Mouse (Mus musculus) heart, postnatal 0 days (tissue): ENCODE results near the gene Ifitm6. TPM values are rescaled to one million over a fixed set of nuclear protein-coding genes. Genes with fewer than 3 reads are reported as not detected.
"Not testable (repeated sequence)": the region's sequence is repeated elsewhere in the genome, so short reads cannot be mapped to it uniquely, and the experiment has no call there.

Experiments
- ATAC-seq: fragments of 200-750 bp; cut with Nextera tagmentation; 2 replicates; pipeline ENCODE4 v1.8.0; 2017; ENCODE audit warnings: low read depth, moderate number of reproducible peaks, moderate library complexity; ENCODE audit not compliant: insufficient read depth
- DNase-seq: peaks from one replicate; pipeline ENCODE4 v3.0.0-alpha.2; 2016; ENCODE audit warnings: low spot score
- H3K27ac ChIP-seq: fragments of 300-500 bp; sonication (generic); 2 replicates; pipeline ENCODE4 v1.5.1; 2014; ENCODE audit warnings: low read depth, mild to moderate bottlenecking
- H3K27me3 ChIP-seq: fragments of 300-500 bp; sonication (generic); 2 replicates; pipeline ENCODE4 v1.6.1; 2014; ENCODE audit warnings: low read length, mixed read lengths; ENCODE audit not compliant: control insufficient read depth, insufficient read depth
- H3K36me3 ChIP-seq: fragments of 300-500 bp; sonication (generic); replicated peaks from 2 replicates; pipeline ENCODE4 v1.6.1; 2014; ENCODE audit warnings: low read length, mixed read lengths; ENCODE audit not compliant: control insufficient read depth, insufficient read depth
- H3K4me1 ChIP-seq: fragments of 300-500 bp; sonication (generic); 2 replicates; pipeline ENCODE4 v1.6.1; 2014; ENCODE audit warnings: antibody characterized with exemption; ENCODE audit not compliant: control insufficient read depth, insufficient read depth
- H3K4me2 ChIP-seq: fragments of 300-500 bp; sonication (generic); 2 replicates; pipeline ENCODE4 v1.6.1; 2014; ENCODE audit warnings: low read depth, mild to moderate bottlenecking, low read length, moderate library complexity
- H3K4me3 ChIP-seq: fragments of 300-500 bp; sonication (generic); 2 replicates; pipeline ENCODE4 v1.5.1; 2014; ENCODE audit warnings: low read depth, low read length
- H3K9ac ChIP-seq: fragments of 300-500 bp; sonication (generic); replicated peaks from 2 replicates; pipeline ENCODE4 v1.6.1; 2014; ENCODE audit warnings: low read depth, low read length, mixed read lengths
- H3K9me3 ChIP-seq: fragments of 300-500 bp; sonication (generic); replicated peaks from 2 replicates; pipeline ENCODE4 v1.6.1; 2016; ENCODE audit warnings: low read length; ENCODE audit not compliant: control insufficient read depth
- CTCF ChIP-seq: IDR thresholded peaks from 2 replicates; pipeline ENCODE4 v1.5.1; 2016; ENCODE audit warnings: antibody characterized with exemption, control low read depth, low read depth
- EP300 ChIP-seq: IDR thresholded peaks from 2 replicates; pipeline ENCODE4 v1.6.1; 2016; ENCODE audit warnings: antibody characterized with exemption, low read depth
- WGBS: fragments of 180-500 bp; shearing (Covaris S2); extraction: QIAGEN DNeasy Blood & Tissue Kit; methylation state at CpG from one replicate; pipeline ENCODE4 v1.1.7; 2014; 5-methylcytosine and 5-hydroxymethylcytosine counted together
- polyA plus RNA-seq: library from polyadenylated mRNA; unstranded; fragments of >200 nt; fragmentation: Nextera tagmentation; extraction: Ambion mirVana; gene quantifications from 2 replicates; pipeline ENCODE4 v1.2.1, GENCODE M21; 2015
- total RNA-seq: library from RNA; depleted of rRNA; stranded (reverse); fragments of >200 nt; gene quantifications from 2 replicates; pipeline ENCODE4 v1.2.3, GENCODE M21; 2014; ENCODE audit warnings: low replicate concordance

Ifitm6 gene
- total and polyA plus RNA-seq, 2 experiments from 2014 or later: 0.30 TPM; not detected in 1

DNA sequence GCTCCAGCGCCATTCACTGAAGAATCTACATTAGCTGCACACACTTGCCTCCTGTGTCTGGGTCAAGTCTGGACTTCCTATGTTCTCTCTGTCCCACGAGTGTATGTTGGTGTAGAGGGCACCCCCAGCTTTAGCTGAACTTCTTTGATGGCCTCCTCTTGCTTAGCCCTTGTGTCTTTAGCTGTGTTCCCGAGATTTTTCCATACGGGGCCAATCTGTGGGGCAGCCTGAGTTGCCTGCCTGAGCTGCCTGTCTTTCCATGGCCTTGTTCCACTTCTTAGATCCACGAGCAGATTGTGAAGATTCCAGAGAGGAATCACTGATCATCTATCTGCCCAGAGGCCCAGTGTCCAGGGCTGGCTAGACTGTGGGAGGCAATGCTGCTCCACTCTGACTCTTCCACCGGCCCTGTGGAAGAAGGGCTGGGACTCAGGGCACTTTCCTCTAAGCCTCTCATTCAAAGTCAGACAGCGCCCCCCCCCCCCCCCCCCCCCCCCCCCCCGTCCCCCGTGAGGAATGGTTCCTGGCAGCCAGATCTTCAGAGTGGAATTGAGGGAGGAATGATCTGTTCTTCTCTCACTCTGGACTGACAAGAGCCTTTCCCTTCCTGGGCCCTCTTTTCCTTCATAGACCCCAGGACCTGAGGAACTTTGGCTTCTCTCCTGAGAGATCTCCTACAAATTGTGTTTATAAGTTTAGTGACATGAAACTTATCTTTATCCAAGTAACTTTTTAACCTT is 23.3 kb upstream of the Ifitm6 start:
- no peak for DNase-seq
- Histone ChIP-seq H3K27ac (peak overlapping the region; percentile 80), H3K4me1 (0 out of 2 replicates have a peak, but pooled peaks cover 6% of the 10 kb centered on the region), H3K36me3 (no peaks in the 10 kb centered on the region), H3K4me2 (no peak overlapping the region), H3K27me3 (no peaks in the 10 kb centered on the region), H3K9me3 (no peaks in the 10 kb centered on the region), H3K4me3 (no peak overlapping the region), H3K9ac (peak overlapping the region; percentile 25; the same call in 1 of the 2 replicates)
- 38% methylated on average over 6 of the region's 9 CpGs for WGBS
- ATAC-seq: no peak; the same call in 1 of the 2 replicates
- TF ChIP-seq CTCF (no peak), EP300 (no peak)

DNA sequence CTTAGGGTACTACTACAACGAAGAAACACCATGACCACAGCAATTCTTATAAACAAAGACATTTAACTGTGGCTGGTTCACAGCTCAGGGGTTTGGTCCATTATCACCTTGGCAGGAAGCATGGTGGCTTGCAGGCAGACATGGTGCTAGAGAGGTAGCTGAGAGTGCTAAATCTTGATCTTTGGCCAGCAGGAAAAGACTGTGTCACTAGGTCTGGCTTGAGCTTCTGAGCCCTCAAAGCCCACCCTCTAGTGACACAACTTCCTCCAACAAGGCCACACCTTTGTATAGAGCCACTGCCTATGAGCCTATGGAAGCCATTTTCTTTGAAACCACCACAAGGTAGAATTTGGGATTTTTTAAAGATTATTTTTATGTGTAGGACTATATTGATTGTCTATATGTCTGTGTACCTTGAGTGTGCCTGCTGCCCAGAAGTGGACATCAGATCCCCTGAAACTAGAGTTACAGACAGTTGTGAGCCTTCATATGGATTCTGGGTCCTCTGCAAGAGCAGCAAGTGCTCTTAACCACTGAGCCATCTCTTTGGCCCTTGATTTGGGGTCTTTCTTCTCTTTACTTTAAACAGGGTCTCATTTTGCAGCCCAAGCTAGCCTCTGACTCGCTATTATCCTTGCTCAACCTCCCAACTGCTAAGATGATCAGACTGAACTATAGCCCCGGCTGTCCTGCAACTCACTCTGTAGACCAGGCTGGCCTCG is 21.8 kb upstream of the Ifitm6 start:
- Histone ChIP-seq H3K4me2 (no peak overlapping the region), H3K27me3 (no peaks in the 10 kb centered on the region), H3K4me1 (0 out of 2 replicates have a peak, but pooled peaks cover 6% of the 10 kb centered on the region), H3K9me3 (no peaks in the 10 kb centered on the region), H3K36me3 (no peaks in the 10 kb centered on the region), H3K4me3 (no peak overlapping the region), H3K9ac (no peak overlapping the region), H3K27ac (no peak overlapping the region)
- ATAC-seq: no peak
- DNase-seq: no peak
- TF ChIP-seq CTCF (no peak), EP300 (no peak)
- WGBS: 83% methylated on average over 4 of the region's 4 CpGs

DNA sequence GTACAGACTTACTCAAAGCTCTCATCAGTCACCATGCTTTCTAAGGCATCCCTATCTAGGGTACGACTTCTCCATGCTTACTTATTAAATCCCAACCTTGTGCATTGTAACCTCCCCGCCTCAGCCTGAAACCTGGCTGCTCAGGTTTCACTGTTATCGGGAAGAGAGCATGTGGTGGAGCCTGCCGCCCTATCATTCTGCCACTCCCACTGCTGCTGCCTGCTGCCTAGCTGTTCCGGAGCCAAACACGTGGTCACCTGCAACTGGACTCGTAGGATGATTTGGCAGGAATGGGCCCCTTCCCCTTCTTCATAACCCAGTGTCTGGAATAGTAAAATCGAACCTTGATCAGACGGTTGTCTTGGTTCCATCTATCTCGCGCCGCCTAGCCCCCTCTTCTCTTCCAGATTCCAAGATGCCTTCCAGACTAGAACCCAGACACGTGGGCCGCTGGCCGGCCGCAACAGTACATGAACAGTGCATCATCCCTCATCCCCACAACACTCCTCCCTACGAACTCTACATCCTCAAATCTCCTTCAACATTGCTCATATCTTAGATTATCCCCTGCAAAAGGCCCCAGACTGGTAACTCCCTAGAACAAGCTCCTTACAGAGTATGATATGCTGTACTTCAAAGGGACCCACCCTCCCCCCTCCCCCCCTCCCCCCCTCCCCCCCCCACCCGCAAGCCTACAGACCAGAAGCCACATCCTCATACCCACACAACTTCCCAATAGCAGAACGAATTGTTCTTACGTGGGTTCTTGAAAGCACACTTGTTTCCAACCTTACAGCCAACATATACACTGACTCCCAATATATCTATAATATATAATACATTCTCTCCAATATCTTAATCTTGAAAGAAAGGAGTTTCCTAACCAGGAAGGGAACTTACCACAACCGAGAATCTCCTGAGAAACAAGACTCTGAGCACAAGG is 20.6 kb upstream of the Ifitm6 start:
- Histone ChIP-seq H3K36me3 (no peaks in the 10 kb centered on the region), H3K4me2 (no peak overlapping the region), H3K9ac (no peak overlapping the region), H3K27me3 (no peaks in the 10 kb centered on the region), H3K9me3 (no peaks in the 10 kb centered on the region), H3K4me1 (0 out of 2 replicates have a peak, but pooled peaks cover 6% of the 10 kb centered on the region), H3K4me3 (no peak overlapping the region), H3K27ac (no peak overlapping the region)
- no peak for TF ChIP-seq EP300
- no peak for TF ChIP-seq CTCF
- DNase-seq: no peak
- ATAC-seq: no peak
- 55% methylated on average over 20 of the region's 21 CpGs for WGBS

DNA sequence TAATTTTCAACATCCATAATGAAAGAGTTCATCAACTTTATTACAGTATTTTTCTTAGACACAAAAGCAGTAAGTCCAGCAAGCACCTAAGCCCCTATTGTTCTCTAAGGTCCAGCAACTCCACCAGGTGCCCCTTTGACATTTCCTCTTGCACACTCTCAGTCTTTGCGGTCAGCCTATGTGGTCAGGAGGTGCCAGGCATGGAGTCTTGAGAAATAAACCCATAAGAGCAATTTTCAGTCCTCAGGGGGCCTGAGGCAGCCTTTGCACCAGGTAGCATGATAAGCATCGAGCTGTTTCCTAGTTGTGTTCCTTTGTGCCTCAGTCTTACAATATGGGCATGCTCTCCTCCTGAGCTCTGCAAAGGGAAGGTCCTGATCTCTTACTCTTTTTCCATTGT is 18.9 kb upstream of the Ifitm6 start:
- H3K4me1 ChIP-seq, H3K9me3 ChIP-seq, H3K36me3 ChIP-seq, H3K4me3 ChIP-seq, H3K27me3 ChIP-seq, ATAC-seq, H3K9ac ChIP-seq, H3K27ac ChIP-seq, DNase-seq, H3K4me2 ChIP-seq: not testable (repeated sequence)
- WGBS: 89% methylated on average over 1 of the region's 2 CpGs

DNA sequence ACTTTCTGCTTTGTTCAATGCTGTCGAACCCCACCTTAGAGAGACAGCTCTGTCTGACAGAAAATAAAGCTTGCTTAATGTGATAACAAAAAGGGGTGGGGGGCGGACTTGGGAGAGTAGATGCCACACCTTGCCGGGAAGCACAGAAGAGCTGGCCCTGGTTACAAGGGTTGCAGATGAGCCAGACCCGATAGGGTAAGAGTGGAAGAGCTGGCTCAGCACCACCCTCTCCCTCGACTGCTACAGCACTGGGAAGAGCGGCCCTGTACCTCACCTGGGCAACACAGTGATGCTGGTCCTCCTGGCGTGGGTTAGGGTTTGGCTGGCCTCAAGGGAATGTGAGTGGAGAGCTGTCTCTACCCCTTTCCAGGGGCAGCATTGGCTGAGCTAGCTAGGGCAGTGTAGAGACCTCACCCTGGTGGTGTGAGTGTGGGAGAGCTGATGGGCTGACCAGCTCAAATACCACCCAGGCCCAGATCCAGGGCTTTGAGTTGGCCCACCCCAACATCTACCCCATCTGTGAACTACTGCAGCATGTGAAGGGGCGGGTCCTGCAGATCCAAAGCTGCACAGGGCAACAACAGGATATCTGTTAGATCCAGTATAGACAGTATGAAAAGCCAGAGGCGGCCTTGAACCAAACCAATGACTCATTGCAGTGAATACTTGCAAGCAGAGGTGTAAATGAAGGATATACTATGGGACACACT is 14.9 kb upstream of the Ifitm6 start:
- WGBS: 58% methylated on average over 9 of the region's 9 CpGs
- H3K9ac ChIP-seq: no peak overlapping the region
- DNase-seq (no peak), ATAC-seq (no peak)
- no peaks in the 10 kb centered on the region for H3K27me3 ChIP-seq
- no peak overlapping the region for H3K4me2 ChIP-seq
- no peaks in the 10 kb centered on the region for H3K4me1 ChIP-seq
- H3K27ac ChIP-seq: no peak overlapping the region
- TF ChIP-seq EP300: no peak
- no peak for TF ChIP-seq CTCF
- no peaks in the 10 kb centered on the region for H3K36me3 ChIP-seq
- H3K4me3 ChIP-seq: no peak overlapping the region
- H3K9me3 ChIP-seq: no peaks in the 10 kb centered on the region
